Mouse (Mus musculus) B cell, adult 2 months (primary cell): ENCODE results near the gene Eef1akmt4.

Source experiments
- DNase-seq, 2 experiments: peaks; one replicate each; pipeline ENCODE4 v3.0.0; 2022

The Eef1akmt4 gene

GRCm38 (mm10) chr16:20611357-20612227 lies at the start of gene Eef1akmt4, which contains the start of the genes Gm49333 and Alg3:
TSS of gene Eef1akmt4 (plus strand) at chr16:20611593.
TSS of gene Gm49333 (plus strand) at chr16:20611610.
TSS of gene Alg3 (minus strand) at chr16:20611735.
- DNase-seq, result peak; percentile 85 to 86

GRCm38 (mm10) chr16:20565075-20565474 lies 46.3 kb upstream of the Eef1akmt4 start:
- DNase-seq, result no peak

GRCm38 (mm10) chr16:20589366-20589938 lies 21.9 kb upstream of the Eef1akmt4 start, which contains the start of gene Vwa5b2:
TSS of gene Vwa5b2 (plus strand) at chr16:20589471.
- no peak for DNase-seq

GRCm38 (mm10) chr16:20589939-20590679 lies 21.3 kb upstream of the Eef1akmt4 start:
- peak; percentile 5 to 7 for DNase-seq

- no peak for DNase-seq
Observed at GRCm38 (mm10) chr16:20590680-20591038, 20.7 kb upstream of the Eef1akmt4 start.

- DNase-seq, result no peak
Observed at GRCm38 (mm10) chr16:20591076-20591705, 20.2 kb upstream of the Eef1akmt4 start.

GRCm38 (mm10) chr16:20595060-20595673 lies 16.2 kb upstream of the Eef1akmt4 start:
- no peak for DNase-seq

GRCm38 (mm10) chr16:20595737-20596136 lies 15.7 kb upstream of the Eef1akmt4 start:
- DNase-seq, result no peak

GRCm38 (mm10) chr16:20596687-20597441 lies 14.5 kb upstream of the Eef1akmt4 start:
- no peak for DNase-seq

- no peak for DNase-seq
Observed at GRCm38 (mm10) chr16:20600511-20600910, 10.9 kb upstream of the Eef1akmt4 start.

- DNase-seq, result no peak
Observed at GRCm38 (mm10) chr16:20604705-20605104, 6.7 kb upstream of the Eef1akmt4 start.

GRCm38 (mm10) chr16:20610501-20611356 lies 664 bp upstream of the Eef1akmt4 start:
- peak; percentile 86 for DNase-seq

GRCm38 (mm10) chr16:20619541-20620398 lies 8.4 kb downstream of the Eef1akmt4 start:
- peak; percentile 32 to 47 for DNase-seq

- DNase-seq, result no peak
Observed at GRCm38 (mm10) chr16:20620399-20620735, 9.0 kb downstream of the Eef1akmt4 start.

- DNase-seq, result peak in 1 of 2 experiments; percentile 3
Observed at GRCm38 (mm10) chr16:20620751-20621190, 9.4 kb downstream of the Eef1akmt4 start.

- peak; percentile 25 to 38 for DNase-seq
Observed at GRCm38 (mm10) chr16:20621191-20621990, 10.0 kb downstream of the Eef1akmt4 start, which contains the start of gene Camk2n2. TSS of gene Camk2n2 (minus strand) at chr16:20621287.

GRCm38 (mm10) chr16:20621991-20622685 lies 10.7 kb downstream of the Eef1akmt4 start:
- peak; percentile 42 to 47 for DNase-seq

GRCm38 (mm10) chr16:20623211-20623610 lies 11.8 kb downstream of the Eef1akmt4 start:
- no peak for DNase-seq
